Mouse (Mus musculus): ENCODE measurements around the gene Etv6. TPM values are rescaled to one million over a fixed set of nuclear protein-coding genes. Genes with fewer than 3 reads are reported as not detected.

Etv6 gene
- total and polyA plus RNA-seq, 3 experiments = 9.8 to 14.0 (median 11.4) TPM

- intact Hi-C loops (cut with DNase I) = no loop called here
- peaks cover 3% of the 10 kb centered on the region for H3K79me2 ChIP-seq (replicated peaks; ENCODE audit: control insufficient read depth, insufficient read depth, low read length)
- DNase-seq = no peak
- H3K36me3 ChIP-seq (ENCODE audit: control insufficient read depth, insufficient read depth, low read length) = peaks cover 7% of the 10 kb centered on the region
- H3K9ac ChIP-seq (ENCODE audit: low read depth, low read length) = no peak overlapping the region
- H3K4me1 ChIP-seq (ENCODE audit: control insufficient read depth, insufficient read depth, low read length) = peaks cover 32% of the 10 kb centered on the region
- WGBS = 31% methylated on average over 7 of the region's 7 CpGs
- no peak overlapping the region for H3K4me3 ChIP-seq
- H3K27me3 ChIP-seq (ENCODE audit: control insufficient read depth, insufficient read depth, low read length) = no peaks in the 10 kb centered on the region
- no peak overlapping the region for H3K27ac ChIP-seq
- TF ChIP-seq POLR2A (IDR thresholded peaks at IDR 0.05; ENCODE audit: insufficient read depth, low read depth, low read length) = no peak
- TF ChIP-seq EP300 (IDR thresholded peaks at IDR 0.05; ENCODE audit: insufficient read depth, low read depth, low read length) = no peak
- TF ChIP-seq CTCF (IDR thresholded peaks at IDR 0.05) = no peak
Observed at GRCm38 (mm10) chr6:134043545-134043944, 8.0 kb downstream of the Etv6 start.

GRCm38 (mm10) chr6:134045092-134045868 lies 9.8 kb downstream of the Etv6 start:
- Histone ChIP-seq H3K79me2 (replicated peaks; ENCODE audit: control insufficient read depth, insufficient read depth, low read length) (peaks cover 8% of the 10 kb centered on the region), H3K27ac (no peak overlapping the region), H3K9ac (ENCODE audit: low read depth, low read length) (no peak overlapping the region), H3K4me1 (ENCODE audit: control insufficient read depth, insufficient read depth, low read length) (peaks cover 24% of the 10 kb centered on the region), H3K36me3 (ENCODE audit: control insufficient read depth, insufficient read depth, low read length) (peaks cover 2% of the 10 kb centered on the region; the same call in 1 of the 2 replicates), H3K27me3 (ENCODE audit: control insufficient read depth, insufficient read depth, low read length) (no peaks in the 10 kb centered on the region), H3K4me3 (no peak overlapping the region)
- DNase-seq = no peak
- no peak for TF ChIP-seq EP300 (IDR thresholded peaks at IDR 0.05; ENCODE audit: insufficient read depth, low read depth, low read length)
- no peak for TF ChIP-seq CTCF (IDR thresholded peaks at IDR 0.05)
- no peak for TF ChIP-seq POLR2A (IDR thresholded peaks at IDR 0.05; ENCODE audit: insufficient read depth, low read depth, low read length)
- intact Hi-C loops (cut with DNase I) = no loop called here
- WGBS = 67% methylated on average over 9 of the region's 9 CpGs

- Histone ChIP-seq H3K4me1 (ENCODE audit: control insufficient read depth, insufficient read depth, low read length) (peaks cover 21% of the 10 kb centered on the region), H3K4me3 (no peak overlapping the region)
- WGBS = 61% methylated on average over 5 of the region's 5 CpGs
Observed at GRCm38 (mm10) chr6:134046136-134046535, 10.6 kb downstream of the Etv6 start.

GRCm38 (mm10) chr6:134047249-134047648 lies 11.7 kb downstream of the Etv6 start:
- Histone ChIP-seq H3K4me3 (no peak overlapping the region), H3K27me3 (ENCODE audit: control insufficient read depth, insufficient read depth, low read length) (no peaks in the 10 kb centered on the region), H3K4me1 (ENCODE audit: control insufficient read depth, insufficient read depth, low read length) (peaks cover 18% of the 10 kb centered on the region), H3K36me3 (ENCODE audit: control insufficient read depth, insufficient read depth, low read length) (peaks cover 2% of the 10 kb centered on the region; the same call in 1 of the 2 replicates), H3K27ac (no peak overlapping the region), H3K9ac (ENCODE audit: low read depth, low read length) (no peak overlapping the region), H3K79me2 (replicated peaks; ENCODE audit: control insufficient read depth, insufficient read depth, low read length) (peaks cover 8% of the 10 kb centered on the region)
- intact Hi-C loops (cut with DNase I) = no loop called here
- no peak for DNase-seq
- WGBS = 46% methylated on average over 5 of the region's 5 CpGs
- TF ChIP-seq EP300 (IDR thresholded peaks at IDR 0.05; ENCODE audit: insufficient read depth, low read depth, low read length) (no peak), POLR2A (IDR thresholded peaks at IDR 0.05; ENCODE audit: insufficient read depth, low read depth, low read length) (no peak), CTCF (IDR thresholded peaks at IDR 0.05) (no peak)

More at GRCm38 (mm10) chr6:134046136-134046535, 10.6 kb downstream of the Etv6 start:
- Histone ChIP-seq H3K9ac (ENCODE audit: low read depth, low read length) (no peak overlapping the region), H3K27me3 (ENCODE audit: control insufficient read depth, insufficient read depth, low read length) (no peaks in the 10 kb centered on the region), H3K27ac (no peak overlapping the region), H3K36me3 (ENCODE audit: control insufficient read depth, insufficient read depth, low read length) (peaks cover 2% of the 10 kb centered on the region; the same call in 1 of the 2 replicates), H3K79me2 (replicated peaks; ENCODE audit: control insufficient read depth, insufficient read depth, low read length) (peaks cover 8% of the 10 kb centered on the region)
- no peak for DNase-seq
- TF ChIP-seq CTCF (IDR thresholded peaks at IDR 0.05) (no peak), POLR2A (IDR thresholded peaks at IDR 0.05; ENCODE audit: insufficient read depth, low read depth, low read length) (no peak), EP300 (IDR thresholded peaks at IDR 0.05; ENCODE audit: insufficient read depth, low read depth, low read length) (no peak)
- intact Hi-C loops (cut with DNase I) = no loop called here

- intact Hi-C loops (cut with DNase I) = no loop called here
- no peak for DNase-seq
- no peak for TF ChIP-seq CTCF (IDR thresholded peaks at IDR 0.05)
- TF ChIP-seq POLR2A (IDR thresholded peaks at IDR 0.05; ENCODE audit: insufficient read depth, low read depth, low read length) = no peak
- TF ChIP-seq EP300 (IDR thresholded peaks at IDR 0.05; ENCODE audit: insufficient read depth, low read depth, low read length) = no peak
- no peak overlapping the region for H3K4me3 ChIP-seq
- H3K4me1 ChIP-seq (ENCODE audit: control insufficient read depth, insufficient read depth, low read length) = peaks cover 18% of the 10 kb centered on the region
- H3K36me3 ChIP-seq (ENCODE audit: control insufficient read depth, insufficient read depth, low read length) = peaks cover 2% of the 10 kb centered on the region; the same call in 1 of the 2 replicates
- WGBS = 92% methylated on average over 6 of the region's 6 CpGs
- peaks cover 8% of the 10 kb centered on the region for H3K79me2 ChIP-seq (replicated peaks; ENCODE audit: control insufficient read depth, insufficient read depth, low read length)
- no peak overlapping the region for H3K9ac ChIP-seq (ENCODE audit: low read depth, low read length)
- no peak overlapping the region for H3K27ac ChIP-seq
- no peaks in the 10 kb centered on the region for H3K27me3 ChIP-seq (ENCODE audit: control insufficient read depth, insufficient read depth, low read length)
Observed at GRCm38 (mm10) chr6:134047974-134048373, 12.5 kb downstream of the Etv6 start.

- WGBS = 89% methylated on average over 6 of the region's 6 CpGs
- Histone ChIP-seq H3K27ac (no peak overlapping the region), H3K27me3 (ENCODE audit: control insufficient read depth, insufficient read depth, low read length) (no peaks in the 10 kb centered on the region), H3K9ac (ENCODE audit: low read depth, low read length) (no peak overlapping the region), H3K4me3 (no peak overlapping the region), H3K79me2 (replicated peaks; ENCODE audit: control insufficient read depth, insufficient read depth, low read length) (peaks cover 9% of the 10 kb centered on the region), H3K4me1 (ENCODE audit: control insufficient read depth, insufficient read depth, low read length) (peaks cover 22% of the 10 kb centered on the region), H3K36me3 (ENCODE audit: control insufficient read depth, insufficient read depth, low read length) (peaks cover under 1% of the 10 kb centered on the region; the same call in 1 of the 2 replicates)
- DNase-seq = no peak
- intact Hi-C loops (cut with DNase I) = no loop called here
- TF ChIP-seq CTCF (IDR thresholded peaks at IDR 0.05) (no peak), EP300 (IDR thresholded peaks at IDR 0.05; ENCODE audit: insufficient read depth, low read depth, low read length) (no peak), POLR2A (IDR thresholded peaks at IDR 0.05; ENCODE audit: insufficient read depth, low read depth, low read length) (no peak)
Observed at GRCm38 (mm10) chr6:134048965-134049364, 13.5 kb downstream of the Etv6 start.

All from heart, adult 2 months (tissue).